Mouse (Mus musculus) cortical plate, adult 2 months (tissue): ENCODE results near the gene Apoa5.

Experiments
- CTCF ChIP-seq: fragments of 200-500 bp; IDR thresholded peaks from 2 replicates; pipeline ENCODE4 v1.5.1; 2011; ENCODE audit warnings: mild to moderate bottlenecking, control low read depth, low read length; ENCODE audit not compliant: insufficient read depth; ENCODE audit errors: extremely low read depth
- POLR2A ChIP-seq: fragments of 200-500 bp; IDR thresholded peaks from 2 replicates; pipeline ENCODE4 v1.6.1; 2011; ENCODE audit warnings: mild to moderate bottlenecking, low read length, control low read depth; ENCODE audit not compliant: insufficient read depth; ENCODE audit errors: extremely low read depth

- TF ChIP-seq CTCF, result no peak
- no peak for TF ChIP-seq POLR2A
These were observed 6.1 kb downstream of the Apoa5 start for GRCm38 (mm10) chr9:46274494-46274893.
